Mouse (Mus musculus) intestine, embryonic 14.5 days (tissue): ENCODE measurements around the gene Sema3f. TPM values are rescaled to one million over a fixed set of nuclear protein-coding genes. Genes with fewer than 3 reads are reported as not detected.

Experiments
- ATAC-seq: fragments of 200-750 bp; cut with Nextera tagmentation; replicated peaks from 2 replicates; pipeline ENCODE4 v1.8.0; 2017; ENCODE audit warnings: low read depth, moderate number of reproducible peaks, moderate TSS enrichment, moderate library complexity; ENCODE audit not compliant: low FRiP score, low TSS enrichment
- DNase-seq: peaks from one replicate; pipeline ENCODE4 v3.0.0-alpha.2; 2018; ENCODE audit warnings: low spot score
- H3K27ac ChIP-seq: fragments of 300-500 bp; sonication (generic); 2 replicates; pipeline ENCODE4 v1.5.1; 2014; ENCODE audit warnings: low read depth, mild to moderate bottlenecking, control low read depth
- H3K27me3 ChIP-seq: fragments of 300-500 bp; sonication (generic); replicated peaks from 2 replicates; pipeline ENCODE4 v1.6.1; 2014; ENCODE audit warnings: low read length, control low read depth; ENCODE audit not compliant: control insufficient read depth, insufficient read depth
- H3K36me3 ChIP-seq: fragments of 300-500 bp; sonication (generic); 2 replicates; pipeline ENCODE4 v1.6.1; 2014; ENCODE audit warnings: low read length, control low read depth; ENCODE audit not compliant: control insufficient read depth, insufficient read depth
- H3K4me1 ChIP-seq: fragments of 300-500 bp; sonication (generic); replicated peaks from 2 replicates; pipeline ENCODE4 v1.6.1; 2014; ENCODE audit warnings: low read length, control low read depth, mixed read lengths; ENCODE audit not compliant: control insufficient read depth, insufficient read depth
- H3K4me2 ChIP-seq: fragments of 300-500 bp; sonication (generic); 2 replicates; pipeline ENCODE4 v1.6.1; 2014; ENCODE audit warnings: low read length
- H3K4me3 ChIP-seq: fragments of 300-500 bp; sonication (generic); 2 replicates; pipeline ENCODE4 v1.5.1; 2014; ENCODE audit warnings: low read depth, low read length, control low read depth, mixed read lengths
- H3K9ac ChIP-seq: fragments of 300-500 bp; sonication (generic); 2 replicates; pipeline ENCODE4 v1.6.1; 2014; ENCODE audit warnings: mild to moderate bottlenecking, low read length
- H3K9me3 ChIP-seq: fragments of 300-500 bp; sonication (generic); 2 replicates; pipeline ENCODE4 v1.6.1; 2016; ENCODE audit warnings: low read length, control low read depth; ENCODE audit not compliant: control insufficient read depth
- WGBS: fragments of 180-500 bp; shearing (Covaris S2); extraction: QIAGEN DNeasy Blood & Tissue Kit; methylation state at CpG from one replicate; pipeline ENCODE4 v1.1.7; 2014; 5-methylcytosine and 5-hydroxymethylcytosine counted together
- polyA plus RNA-seq: library from polyadenylated mRNA; unstranded; fragments of >200 nt; fragmentation: Nextera tagmentation; extraction: Ambion mirVana; gene quantifications from 2 replicates; pipeline ENCODE4 v1.2.1, GENCODE M21; 2014

Sema3f gene
- polyA plus RNA-seq, 1 experiment from 2014 or later = 16.3 TPM

DNA sequence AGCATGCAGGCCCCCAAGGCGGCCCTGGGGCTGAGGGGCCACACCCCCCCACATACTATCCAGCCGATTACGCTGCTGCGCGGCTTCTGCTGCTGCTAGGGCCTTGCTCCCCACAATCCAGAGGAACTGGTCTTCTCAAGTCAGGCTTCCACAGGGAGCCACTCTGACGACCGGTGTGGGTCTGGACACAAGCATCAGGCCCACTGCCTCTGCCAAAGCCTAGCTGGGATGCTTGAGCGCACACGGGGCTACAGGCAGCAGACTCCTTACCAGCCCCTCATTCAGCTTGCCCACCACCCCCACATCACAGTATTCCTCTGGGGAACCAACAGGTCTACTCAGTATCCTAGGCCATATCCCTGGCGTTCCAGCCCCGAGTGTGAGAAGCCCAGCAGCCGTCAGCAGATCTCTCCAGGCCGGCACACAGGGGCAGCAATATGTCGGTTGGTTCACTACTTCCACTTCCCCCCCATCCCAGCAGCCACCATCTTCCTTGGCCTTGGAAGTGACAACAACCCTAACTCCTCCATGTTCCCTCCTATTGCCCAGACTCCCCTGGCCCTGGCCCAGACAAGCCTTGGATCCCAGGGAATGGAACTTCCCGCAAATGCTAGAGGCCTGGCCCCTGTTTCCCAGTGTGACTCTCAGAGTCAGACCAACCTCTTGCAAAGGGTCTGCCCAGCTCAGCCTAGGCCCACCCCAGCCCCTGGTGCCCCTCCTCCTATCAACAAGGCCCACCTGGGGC lies 76.4 kb downstream of the Sema3f start:
- 1% methylated on average over 15 of the region's 15 CpGs for WGBS
- ATAC-seq = peak; percentile 1; the same call in 1 of the 2 replicates

GRCm38 (mm10) chr9:107633091-107633660 lies 77.1 kb downstream of the Sema3f start:
- peak overlapping the region; percentile 96 for H3K4me2 ChIP-seq
- peak; percentile 36 for ATAC-seq
- peak; percentile 85 for DNase-seq
- H3K36me3 ChIP-seq = peaks cover 17% of the 10 kb centered on the region; the same call in 1 of the 2 replicates
- peaks cover 67% of the 10 kb centered on the region for H3K4me1 ChIP-seq
- peak overlapping the region; percentile 91 for H3K9ac ChIP-seq
- peak overlapping the region; percentile 89 for H3K4me3 ChIP-seq
- H3K9me3 ChIP-seq = no peaks in the 10 kb centered on the region
- H3K27ac ChIP-seq = peak overlapping the region; percentile 86
- H3K27me3 ChIP-seq = no peaks in the 10 kb centered on the region
- 1% methylated on average over 29 of the region's 33 CpGs for WGBS

More for the DNA sequence above, 76.4 kb downstream of the Sema3f start:
- Histone ChIP-seq H3K4me3 (peak overlapping the region; percentile 89), H3K27ac (peak overlapping the region; percentile 86), H3K4me2 (peak overlapping the region; percentile 96), H3K9me3 (no peaks in the 10 kb centered on the region), H3K4me1 (peaks cover 61% of the 10 kb centered on the region), H3K9ac (peak overlapping the region; percentile 91), H3K36me3 (peaks cover 12% of the 10 kb centered on the region; the same call in 1 of the 2 replicates), H3K27me3 (no peaks in the 10 kb centered on the region)
- DNase-seq = peak; percentile 70

DNA sequence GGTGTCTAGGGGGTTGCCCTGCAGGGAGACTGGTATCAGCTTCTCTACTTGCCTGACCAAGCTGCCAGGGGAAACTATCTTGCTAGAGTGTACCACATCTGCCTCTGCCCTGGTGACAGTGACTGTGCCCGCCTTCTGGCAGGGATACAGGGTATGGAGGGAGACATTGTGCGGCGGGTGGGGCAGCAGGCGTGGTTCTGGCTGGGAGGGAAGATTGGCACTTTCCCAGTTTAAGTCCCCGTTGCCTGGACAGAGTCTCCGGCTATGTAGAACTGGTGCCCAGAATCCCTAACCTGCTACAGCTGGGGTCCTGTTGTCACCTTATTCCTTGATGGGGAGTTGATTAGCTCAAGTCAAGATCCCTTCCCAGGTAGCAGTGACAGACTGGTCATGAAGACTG lies 77.8 kb downstream of the Sema3f start:
- H3K4me2 ChIP-seq = peak overlapping the region; percentile 96
- peak overlapping the region; percentile 89 for H3K4me3 ChIP-seq
- peak overlapping the region; percentile 91 for H3K9ac ChIP-seq
- no peak for ATAC-seq
- H3K27ac ChIP-seq = peak overlapping the region; percentile 86
- no peaks in the 10 kb centered on the region for H3K27me3 ChIP-seq
- no peak for DNase-seq
- no peaks in the 10 kb centered on the region for H3K9me3 ChIP-seq
- WGBS = 76% methylated on average over 6 of the region's 6 CpGs
- H3K4me1 ChIP-seq = peaks cover 72% of the 10 kb centered on the region
- peaks cover 17% of the 10 kb centered on the region; the same call in 1 of the 2 replicates for H3K36me3 ChIP-seq

DNA sequence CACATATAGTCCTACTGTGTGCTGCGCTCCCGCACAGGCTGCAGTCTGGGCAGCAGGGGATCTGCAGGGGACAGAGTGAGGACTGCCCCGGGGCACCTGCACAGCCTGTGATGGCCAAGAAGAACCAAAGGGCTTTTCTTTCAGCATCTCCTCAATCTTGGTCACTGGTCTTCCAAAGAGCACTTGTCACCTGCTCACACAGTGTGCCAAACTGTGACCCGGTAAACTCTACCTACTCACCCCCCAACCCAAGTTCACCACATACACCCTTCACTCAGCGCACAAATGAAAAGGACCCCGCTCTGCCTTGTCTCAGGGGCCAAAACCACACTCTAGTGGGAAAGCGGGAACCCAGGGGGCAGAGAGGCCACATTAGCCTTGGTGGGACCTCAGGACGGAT lies 78.4 kb downstream of the Sema3f start:
- Histone ChIP-seq H3K4me1 (peaks cover 72% of the 10 kb centered on the region), H3K4me3 (no peak overlapping the region), H3K27me3 (no peaks in the 10 kb centered on the region), H3K9ac (peak overlapping the region; percentile 91; the same call in 1 of the 2 replicates), H3K4me2 (peak overlapping the region; percentile 25; the same call in 1 of the 2 replicates), H3K27ac (no peak overlapping the region; the same call in 1 of the 2 replicates), H3K9me3 (no peaks in the 10 kb centered on the region), H3K36me3 (peaks cover 17% of the 10 kb centered on the region; the same call in 1 of the 2 replicates)
- 90% methylated on average over 8 of the region's 8 CpGs for WGBS
- no peak for ATAC-seq
- no peak for DNase-seq

Other genes starting within 250 kb of the Sema3f start
- gene Tmem115, start 176.5 kb downstream of the Sema3f start, polyA plus RNA-seq = 46.7 and 47.6 TPM in 2 replicates
- gene Cyb561d2, start 168.3 kb downstream of the Sema3f start, polyA plus RNA-seq = 27.1 and 30.8 TPM in 2 replicates
- gene Nprl2, start 168.2 kb downstream of the Sema3f start, polyA plus RNA-seq = 34.8 and 42.2 TPM in 2 replicates
- gene Zmynd10, start 163.2 kb downstream of the Sema3f start, polyA plus RNA-seq = 0.54 TPM in 1 of 2 replicates, not detected in the other
- 54.4 and 59.9 TPM in 2 replicates for gene Rassf1, start 158.9 kb downstream of the Sema3f start, polyA plus RNA-seq
- 42.8 and 45.1 TPM in 2 replicates for gene Tusc2, start 147.2 kb downstream of the Sema3f start, polyA plus RNA-seq
- 107 and 114 TPM in 2 replicates for gene Hyal2, start 142.5 kb downstream of the Sema3f start, polyA plus RNA-seq
- 4.0 and 5.1 TPM in 2 replicates for gene Hyal1, start 133.5 kb downstream of the Sema3f start, polyA plus RNA-seq
- gene Naa80, start 131.6 kb downstream of the Sema3f start, polyA plus RNA-seq = 14.7 and 19.6 TPM in 2 replicates
- gene Hyal3, start 129.7 kb downstream of the Sema3f start, polyA plus RNA-seq = 0.87 and 1.4 TPM in 2 replicates
- 77.4 and 79.5 TPM in 2 replicates for gene Ifrd2, start 122.8 kb downstream of the Sema3f start, polyA plus RNA-seq
- gene Sema3b, start 101.2 kb downstream of the Sema3f start, polyA plus RNA-seq = 16.5 and 18.3 TPM in 2 replicates
- 336 and 349 TPM in 2 replicates for gene Gnai2, start 75.1 kb downstream of the Sema3f start, polyA plus RNA-seq
- gene Slc38a3, start 40.9 kb downstream of the Sema3f start, polyA plus RNA-seq = 2.2 and 9.3 TPM in 2 replicates
- gene Gnat1, start 30.8 kb downstream of the Sema3f start, polyA plus RNA-seq = 1.7 and 2.6 TPM in 2 replicates
- 156 and 174 TPM in 2 replicates for gene Rbm5, start 60.5 kb upstream of the Sema3f start, polyA plus RNA-seq
- gene Rbm6, start 162.8 kb upstream of the Sema3f start, polyA plus RNA-seq = 64.2 and 74.5 TPM in 2 replicates
- gene Mon1a, start 177.7 kb upstream of the Sema3f start, polyA plus RNA-seq = 17.2 and 21.7 TPM in 2 replicates
- gene Mst1r, start 196.4 kb upstream of the Sema3f start, polyA plus RNA-seq = 3.9 and 4.1 TPM in 2 replicates
- gene Actl11, start 218.0 kb upstream of the Sema3f start, polyA plus RNA-seq = not detected in 2 replicates
- 1.7 and 1.9 TPM in 2 replicates for gene Camkv, start 225.2 kb upstream of the Sema3f start, polyA plus RNA-seq
- gene Traip, start 239.7 kb upstream of the Sema3f start, polyA plus RNA-seq = 23.9 and 24.1 TPM in 2 replicates